Comparison of ENCODE assay signal across 30 mouse cellular contexts in the genomic region with DNA sequence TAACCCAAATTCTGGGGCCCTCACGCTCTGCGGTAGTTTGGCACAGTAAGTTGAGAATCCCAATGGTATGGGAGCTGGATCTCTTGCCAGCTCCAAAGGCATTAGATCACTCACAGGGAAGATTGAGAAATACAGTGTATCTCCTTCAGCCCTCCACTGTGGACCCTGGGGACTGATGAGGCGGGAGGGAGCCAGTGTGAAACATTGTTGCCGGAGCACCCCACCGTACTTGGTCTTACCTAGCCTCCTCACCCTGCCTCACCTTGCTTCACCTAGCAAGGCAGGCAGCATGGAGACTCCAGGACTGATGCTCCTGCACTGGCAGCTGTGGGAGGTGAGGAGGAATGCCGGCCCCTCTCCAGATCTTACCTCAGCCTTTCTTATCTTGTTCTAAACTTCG. TPM values are rescaled to one million over a fixed set of nuclear protein-coding genes. Genes with fewer than 3 reads are reported as not detected.
A peak's percentile ranks its signal among the peaks of the same experiment; 100 is the strongest.
DNase-seq lines count a peak whose midpoint lies in the region; ATAC-seq and TF ChIP-seq lines count a peak whose summit lies in the region.
"Had no signal": no experiment of that assay in that cellular context is flagged by ENCODE, and none has a peak within 500 bp of the region (broad histone marks: within the 10 kb centered on the region; RNA-seq: fewer than 3 reads in every experiment).

No protein-coding gene starts in this region.

- no peak for ATAC-seq in embryonic facial prominence, embryonic 14.5 days (ENCODE audit: low read depth)
- ATAC-seq: forebrain, embryonic 16.5 days; inflammation-experienced regulatory T-cells, adult 6 months had no signal

- no peak for TF ChIP-seq CTCF in heart, adult 2 months (IDR thresholded peaks at IDR 0.05)

- H3K4me2 ChIP-seq in embryonic facial prominence, embryonic 14.5 days (ENCODE audit: low read depth, low read length) = no peak overlapping the region
- H3K4me2 ChIP-seq: hindbrain, embryonic 14.5 days; limb, embryonic 15.5 days; lung, embryonic 15.5 days had no signal

- H3K9ac ChIP-seq in heart, adult 2 months (ENCODE audit: low read depth, low read length) = no peak overlapping the region
- H3K9ac ChIP-seq in embryonic facial prominence, embryonic 14.5 days (ENCODE audit: low read depth, low read length) = no peak overlapping the region
- H3K9ac ChIP-seq: hindbrain, embryonic 14.5 days; limb, embryonic 15.5 days; liver, embryonic 14.5 days; lung, embryonic 15.5 days had no signal

- 70% methylated on average over 7 of the region's 7 CpGs for WGBS in heart, adult 2 months
- 73% methylated on average over 7 of the region's 7 CpGs for WGBS in embryonic facial prominence, embryonic 14.5 days

- TF ChIP-seq POLR2A in heart, adult 2 months (IDR thresholded peaks at IDR 0.05; ENCODE audit: insufficient read depth, low read depth, low read length) = no peak

- no peak for TF ChIP-seq EP300 in heart, adult 2 months (IDR thresholded peaks at IDR 0.05; ENCODE audit: insufficient read depth, low read depth, low read length)

- H3K27ac ChIP-seq in heart, adult 2 months = no peak overlapping the region
- H3K27ac ChIP-seq in embryonic facial prominence, embryonic 14.5 days (replicated peaks; ENCODE audit: low read depth, low read length) = peak overlapping the region; percentile 41
- H3K27ac ChIP-seq: forebrain, embryonic 10.5 days; hindbrain, embryonic 14.5 days; limb, embryonic 15.5 days; liver, embryonic 14.5 days; lung, embryonic 15.5 days had no signal

- no peaks in the 10 kb centered on the region for H3K36me3 ChIP-seq in heart, adult 2 months (ENCODE audit: control insufficient read depth, insufficient read depth, low read length)
- H3K36me3 ChIP-seq in embryonic facial prominence, embryonic 14.5 days (ENCODE audit: control insufficient read depth, insufficient read depth, low read length) = no peaks in the 10 kb centered on the region
- H3K36me3 ChIP-seq: forebrain, embryonic 10.5 days; limb, embryonic 15.5 days; lung, embryonic 15.5 days had no signal

- intact Hi-C loops in heart, adult 2 months (cut with DNase I) = no loop called here
- intact Hi-C loops in heart, postnatal 25 days (cut with DNase I) = no loop called here

- peak; percentile 14 for DNase-seq in adrenal gland, postnatal 10 days
- DNase-seq in adrenal gland, postnatal 14 days = no peak
- DNase-seq in heart, adult 2 months = peak; percentile 22 to 27
- DNase-seq in heart, postnatal 25 days (ENCODE audit: low spot score) = no peak
- peak; percentile 10 for DNase-seq in embryonic facial prominence, embryonic 14.5 days (ENCODE audit: low spot score)
- DNase-seq in heart, postnatal 4 days = peak; percentile 14
- no peak for DNase-seq in right cerebral cortex, postnatal 25 days
- DNase-seq: cerebellum, adult 11 months; cerebellum, postnatal 10 days; kidney, adult 8-10 months; kidney, postnatal 10 days; left cerebral cortex, postnatal 4 days; lung, postnatal 36 days; midbrain, embryonic 14.5 days; right cerebral cortex, postnatal 14 days; thymus, adult 18-20 months; thymus, postnatal 36 days had no signal

- no peak overlapping the region for H3K4me3 ChIP-seq in heart, adult 2 months
- H3K4me3 ChIP-seq in embryonic facial prominence, embryonic 14.5 days (ENCODE audit: low read depth, low read length) = no peak overlapping the region
- H3K4me3 ChIP-seq: forebrain, embryonic 10.5 days; limb, embryonic 15.5 days; lung, embryonic 15.5 days; megakaryocyte, embryonic 14.5 days had no signal

- H3K4me1 ChIP-seq in heart, adult 2 months (ENCODE audit: control insufficient read depth, insufficient read depth, low read length) = no peaks in the 10 kb centered on the region; the same call in 1 of the 2 replicates
- H3K4me1 ChIP-seq in embryonic facial prominence, embryonic 14.5 days (ENCODE audit: control insufficient read depth, insufficient read depth, low read length) = 0 out of 2 replicates have a peak, but pooled peaks cover 4% of the 10 kb centered on the region
- H3K4me1 ChIP-seq: lung, embryonic 15.5 days; megakaryocyte, embryonic 14.5 days had no signal

- H3K79me2 ChIP-seq in heart, adult 2 months (replicated peaks; ENCODE audit: control insufficient read depth, insufficient read depth, low read length) = no peaks in the 10 kb centered on the region

- no peaks in the 10 kb centered on the region for H3K9me3 ChIP-seq in embryonic facial prominence, embryonic 14.5 days (ENCODE audit: control insufficient read depth, low read length)
- H3K9me3 ChIP-seq: forebrain, embryonic 10.5 days; limb, embryonic 15.5 days; lung, embryonic 15.5 days; megakaryocyte, embryonic 14.5 days had no signal

- no peaks in the 10 kb centered on the region for H3K27me3 ChIP-seq in heart, adult 2 months (ENCODE audit: control insufficient read depth, insufficient read depth, low read length)
- no peaks in the 10 kb centered on the region for H3K27me3 ChIP-seq in embryonic facial prominence, embryonic 14.5 days (replicated peaks; ENCODE audit: control insufficient read depth, insufficient read depth, low read length)
- H3K27me3 ChIP-seq: limb, embryonic 15.5 days; lung, embryonic 15.5 days had no signal

RNA-seq across cellular contexts. Expression of gene Ccdc27, which starts 13.0 kb away (rescaled TPM):
- not detected for total RNA-seq in adrenal gland, postnatal 10 days (2021)
- total RNA-seq in adrenal gland, postnatal 14 days (2021) = not detected in 2 replicates
- total RNA-seq in heart, adult 2 months (2021) = not detected
- polyA plus RNA-seq in heart, adult 2 months (2012; rRNA removed) = not detected in 2 replicates
- not detected for total RNA-seq in heart, postnatal 25 days (2021)
- 0.09 TPM in 1 of 2 replicates, not detected in the other for polyA plus RNA-seq in embryonic facial prominence, embryonic 14.5 days (2014; fragmentation: Nextera tagmentation; extraction: Ambion mirVana)
- not detected for total RNA-seq in heart, postnatal 4 days (2021)
- total RNA-seq: gastrocnemius, postnatal 4 days; heart, postnatal 14 days had no signal
- polyA plus RNA-seq: cortical plate, adult 2 months; forebrain, embryonic 10.5 days; forebrain, embryonic 16.5 days; hindbrain, embryonic 14.5 days; inflammation-experienced regulatory T-cells, adult 6 months; limb, embryonic 15.5 days; liver, embryonic 14.5 days; lung, embryonic 15.5 days; midbrain, embryonic 14.5 days; neural tube, embryonic 11.5 days; stomach, embryonic 14.5 days had no signal

RNA-seq across cellular contexts. Expression of gene Smim1, which starts 29.5 kb away (rescaled TPM):
- 10 to 100 TPM; 28.6 to 32.6 TPM for total RNA-seq in adrenal gland, postnatal 10 days (2021)
- 31.4 and 33.0 TPM in 2 replicates for total RNA-seq in adrenal gland, postnatal 14 days (2021)
- total RNA-seq in heart, adult 2 months (2021) = 1 to 10 TPM; 5.7 to 7.8 TPM
- 24.7 and 29.2 TPM in 2 replicates for polyA plus RNA-seq in heart, adult 2 months (2012; rRNA removed)
- total RNA-seq in heart, postnatal 25 days (2021) = 1 to 10 TPM; 5.8 to 5.9 TPM
- 34.3 TPM in 2 replicates for polyA plus RNA-seq in embryonic facial prominence, embryonic 14.5 days (2014; fragmentation: Nextera tagmentation; extraction: Ambion mirVana)
- total RNA-seq in heart, postnatal 4 days (2021) = 10 to 100 TPM; 11.7 to 14.8 TPM

RNA-seq across cellular contexts. Expression of gene Lrrc47, which starts 44.0 kb away (rescaled TPM):
- total RNA-seq in adrenal gland, postnatal 10 days (2021) = 10 to 100 TPM; 40.7 to 43.3 TPM
- 39.8 and 44.3 TPM in 2 replicates for total RNA-seq in adrenal gland, postnatal 14 days (2021)
- 10 to 100 TPM; 28.6 to 28.7 TPM for total RNA-seq in heart, adult 2 months (2021)
- polyA plus RNA-seq in heart, adult 2 months (2012; rRNA removed) = 29.7 and 35.6 TPM in 2 replicates
- total RNA-seq in heart, postnatal 25 days (2021) = 10 to 100 TPM; 28.3 to 30.2 TPM
- polyA plus RNA-seq in embryonic facial prominence, embryonic 14.5 days (2014; fragmentation: Nextera tagmentation; extraction: Ambion mirVana) = 11.6 and 11.9 TPM in 2 replicates
- total RNA-seq in heart, postnatal 4 days (2021) = 10 to 100 TPM; 45.8 to 46.7 TPM

Comparison
In these comparisons a context has a peak if more than half of its experiments do, and no peak if none do; other contexts are left out.
1. DNase-seq: peak in adrenal gland, postnatal 10 days (single experiment), heart, adult 2 months (2 of 2), embryonic facial prominence, embryonic 14.5 days (single experiment) and heart, postnatal 4 days (single experiment); none in adrenal gland, postnatal 14 days (single experiment), heart, postnatal 25 days (single experiment) and right cerebral cortex, postnatal 25 days (single experiment).